Mouse (Mus musculus): ENCODE results near the gene Bud31.

- TF ChIP-seq POLR2A (IDR thresholded peaks at IDR 0.05; ENCODE audit: low read depth, low read length) (no peak), CTCF (IDR thresholded peaks at IDR 0.05; ENCODE audit: extremely low read depth, insufficient read depth, insufficient read length, insufficient replicate concordance) (no peak)
Measured at GRCm38 (mm10) chr5:145149294-145149693, 9.1 kb downstream of the Bud31 start.
